Mouse (Mus musculus) adrenal gland, postnatal 36 days (tissue): ENCODE measurements at regions not wholly inside any gene's neighbourhood (a gene's known extent, or its start where the extent isn't known, plus 50 kb on each side); places are given as distances from the start of the nearest gene placed in this dataset.

ENCODE experiments used
- DNase-seq, 2 experiments: peaks; one replicate each; pipeline ENCODE4 v3.0.0; 2021; ENCODE audit warnings: mixed read lengths in 1 of 2

- no peak for DNase-seq
Observed at GRCm38 (mm10) chr1:57665724-57666123, 108.2 kb upstream of the Spats2l start.

GRCm38 (mm10) chr1:57666179-57666693 is 107.7 kb upstream of the Spats2l start:
- no peak for DNase-seq

- DNase-seq = no peak
Observed at GRCm38 (mm10) chr1:57673415-57673814, 100.5 kb upstream of the Spats2l start.

- no peak for DNase-seq
Observed at GRCm38 (mm10) chr1:57673957-57674699, 99.8 kb upstream of the Spats2l start.

GRCm38 (mm10) chr1:57684387-57685162 is 89.4 kb upstream of the Spats2l start:
- DNase-seq = no peak

- DNase-seq = no peak
Observed at GRCm38 (mm10) chr1:57689253-57689652, 84.7 kb upstream of the Spats2l start.

GRCm38 (mm10) chr1:57707906-57708305 is 66.1 kb upstream of the Spats2l start:
- no peak for DNase-seq

GRCm38 (mm10) chr1:57712916-57713503 is 61.0 kb upstream of the Spats2l start:
- DNase-seq = no peak

- DNase-seq = no peak
Observed at GRCm38 (mm10) chr1:57717139-57717800, 56.7 kb upstream of the Spats2l start.

GRCm38 (mm10) chr1:57718409-57718808 is 55.6 kb upstream of the Spats2l start:
- DNase-seq = no peak
